Mouse (Mus musculus): ENCODE data around the gene Spred1. TPM values are rescaled to one million over a fixed set of nuclear protein-coding genes. Genes with fewer than 3 reads are reported as not detected.

The Spred1 gene
- 100 to 1,000 TPM in 2 of 4 experiments, 10 to 100 TPM in 2; 79.4 to 115 (median 97.4) TPM for total RNA-seq (2022)

- peak in 1 of 2 experiments; percentile 22 for DNase-seq (ENCODE audit: low spot score in 2 of 2)
Observed at GRCm38 (mm10) chr2:117121212-117121983, at the start of gene Spred1. Gene Spred1, plus strand, starts transcription at chr2:117121374.

DNA sequence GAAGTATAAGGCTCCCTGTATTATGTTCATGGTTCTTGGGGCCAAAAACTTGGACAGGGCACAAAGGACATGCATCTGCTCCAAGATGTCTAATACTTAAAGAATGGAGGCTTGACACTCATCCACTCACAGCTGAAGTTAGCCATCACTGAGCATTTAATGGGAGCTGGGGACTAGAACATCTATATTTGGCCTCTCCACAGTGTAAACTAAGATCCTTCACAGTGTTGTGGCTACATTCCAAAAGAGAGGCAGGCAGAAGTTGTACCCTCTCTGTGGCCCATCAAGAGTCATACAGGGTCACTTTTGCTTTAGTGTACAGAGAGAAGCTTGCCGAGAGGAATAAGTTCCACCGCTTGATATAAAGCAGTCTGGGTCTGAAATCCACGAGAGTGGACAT, 49.6 kb upstream of the Spred1 start:
- no peak for DNase-seq (ENCODE audit: low spot score in 2 of 2)

GRCm38 (mm10) chr2:117078711-117079110, 42.5 kb upstream of the Spred1 start:
- DNase-seq (ENCODE audit: low spot score in 2 of 2), result no peak

DNA sequence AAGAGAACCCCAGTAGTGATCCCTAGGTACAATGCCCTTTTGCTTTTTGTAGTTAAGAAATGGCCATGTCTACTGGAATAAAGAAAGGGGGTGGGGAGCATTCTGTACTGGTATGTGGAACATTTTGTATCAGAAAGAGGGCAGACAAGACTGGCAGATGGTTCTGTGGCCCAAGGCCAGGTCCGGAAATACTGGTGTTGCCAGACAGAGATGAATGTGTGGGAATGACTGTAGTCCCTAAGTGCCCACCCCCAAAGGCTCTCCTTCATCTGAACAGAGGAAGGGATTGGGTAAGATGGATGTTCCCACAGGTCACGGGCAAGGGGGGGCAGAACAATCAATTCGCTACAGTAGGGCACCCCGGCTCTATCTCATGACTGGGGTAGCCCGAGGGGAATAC, 41.6 kb upstream of the Spred1 start:
- DNase-seq (ENCODE audit: low spot score in 2 of 2), result peak; percentile 17 to 18

- no peak for DNase-seq (ENCODE audit: low spot score in 2 of 2)
Observed at GRCm38 (mm10) chr2:117086002-117086765, 35.0 kb upstream of the Spred1 start.

- DNase-seq (ENCODE audit: low spot score in 2 of 2), result no peak
Observed at GRCm38 (mm10) chr2:117086766-117087457, 34.3 kb upstream of the Spred1 start.

DNA sequence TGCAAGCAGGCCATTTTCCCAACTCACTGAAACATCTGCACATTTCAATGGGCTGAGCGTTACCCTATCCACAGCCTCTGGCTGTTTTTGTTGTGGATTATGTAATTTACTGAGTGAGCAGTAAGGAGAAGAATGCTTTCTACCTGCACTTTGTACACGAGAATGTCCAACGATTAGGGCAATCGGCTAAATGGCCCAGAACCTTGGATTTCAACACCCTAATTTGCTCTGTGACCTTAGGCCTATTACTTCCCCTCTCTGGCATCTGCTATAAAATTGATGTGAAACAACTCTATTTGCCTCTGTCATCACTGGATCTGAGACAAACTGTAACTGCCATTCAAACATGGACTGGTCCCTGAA, 33.7 kb upstream of the Spred1 start:
- DNase-seq (ENCODE audit: low spot score in 2 of 2), result no peak

- DNase-seq (ENCODE audit: low spot score in 2 of 2), result no peak
Observed at GRCm38 (mm10) chr2:117089482-117089881, 31.7 kb upstream of the Spred1 start.

DNA sequence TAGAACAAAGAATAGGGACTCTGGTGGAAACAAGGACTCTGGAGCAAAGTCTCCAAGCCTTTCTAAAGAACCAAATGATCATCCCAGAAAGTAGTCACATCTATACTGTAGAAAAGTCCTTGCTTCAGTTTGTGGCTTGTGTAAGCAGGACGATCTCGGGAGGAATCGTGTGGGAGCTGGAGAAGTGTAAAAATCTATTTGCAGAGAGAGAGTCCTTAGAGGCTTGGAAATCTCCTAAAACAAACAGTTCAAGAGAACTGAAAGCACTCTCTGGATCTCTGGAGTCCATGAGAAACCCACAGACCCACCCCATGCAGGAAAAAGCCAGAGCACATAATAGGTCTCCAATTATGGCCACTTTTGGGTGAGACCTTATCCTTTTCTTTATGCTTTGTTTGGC, 31.1 kb upstream of the Spred1 start:
- DNase-seq (ENCODE audit: low spot score in 2 of 2), result no peak

DNA sequence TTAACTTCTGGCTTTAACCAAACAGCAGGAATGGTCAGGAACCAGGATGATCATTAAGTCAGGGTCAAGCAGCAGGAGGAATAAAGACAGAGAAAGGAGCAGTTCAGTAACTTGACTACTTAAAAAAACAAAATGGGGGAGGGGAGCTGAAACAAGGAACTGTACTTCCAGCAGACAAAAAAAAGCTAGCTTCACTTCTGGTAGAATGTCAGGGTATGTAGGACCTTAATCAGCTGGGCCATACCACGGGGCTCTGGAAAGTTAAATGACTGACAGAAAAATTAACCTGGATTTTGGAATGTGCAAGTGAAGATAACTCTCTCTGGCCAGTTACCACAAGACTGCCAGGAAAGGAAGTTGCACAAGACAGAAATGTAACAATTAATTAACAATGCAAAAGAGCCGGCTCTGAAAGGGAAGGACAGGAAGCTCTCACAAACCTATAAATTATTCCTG, 28.2 kb upstream of the Spred1 start:
- no peak for DNase-seq (ENCODE audit: low spot score in 2 of 2)

GRCm38 (mm10) chr2:117095491-117095890, 25.7 kb upstream of the Spred1 start:
- DNase-seq (ENCODE audit: low spot score in 2 of 2), result peak; percentile 19 to 41

GRCm38 (mm10) chr2:117097305-117097704, 23.9 kb upstream of the Spred1 start:
- no peak for DNase-seq (ENCODE audit: low spot score in 2 of 2)

DNA sequence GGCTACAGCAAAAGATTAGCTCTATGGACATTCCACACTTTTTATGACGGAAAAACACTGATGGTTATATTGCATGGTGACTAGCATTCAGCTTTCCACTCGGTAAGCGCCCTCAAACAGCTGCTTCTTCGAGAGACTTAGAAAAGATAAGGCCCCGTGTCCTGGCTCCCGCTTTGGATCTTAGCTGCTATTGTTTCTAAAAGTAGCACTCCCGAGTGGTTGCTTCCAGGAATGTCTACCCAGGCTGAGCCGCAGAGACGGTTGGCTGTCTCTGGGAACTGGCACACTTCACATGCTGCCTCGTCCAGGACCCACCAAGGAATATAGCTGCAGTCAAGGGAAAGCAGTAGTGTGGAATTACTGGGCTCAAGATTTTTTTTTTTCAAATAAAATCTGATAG, 21.9 kb upstream of the Spred1 start:
- no peak for DNase-seq (ENCODE audit: low spot score in 2 of 2)

GRCm38 (mm10) chr2:117103461-117103860, 17.7 kb upstream of the Spred1 start:
- no peak for DNase-seq (ENCODE audit: low spot score in 2 of 2)

DNA sequence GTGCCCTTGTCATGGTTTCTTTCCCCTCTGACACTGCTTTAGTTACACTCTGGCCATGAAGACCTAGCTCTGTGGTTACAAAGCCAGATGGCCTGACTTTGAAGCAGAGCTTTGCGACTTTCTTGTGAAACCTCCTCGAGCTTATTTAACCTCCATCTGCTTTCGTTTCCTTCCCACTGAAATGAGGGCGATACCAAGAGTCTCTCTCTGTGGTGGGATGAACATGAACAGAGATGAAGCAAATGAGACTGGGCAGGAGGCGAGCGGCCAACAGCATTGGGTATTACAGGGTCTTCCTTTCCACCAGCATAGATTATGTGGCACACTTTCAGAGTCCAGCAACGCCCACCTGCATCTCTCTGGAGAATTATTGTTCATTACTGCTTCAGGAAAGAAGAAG, 15.8 kb upstream of the Spred1 start:
- no peak for DNase-seq (ENCODE audit: low spot score in 2 of 2)

- DNase-seq (ENCODE audit: low spot score in 2 of 2), result no peak
Observed at GRCm38 (mm10) chr2:117108059-117108458, 13.1 kb upstream of the Spred1 start.

DNA sequence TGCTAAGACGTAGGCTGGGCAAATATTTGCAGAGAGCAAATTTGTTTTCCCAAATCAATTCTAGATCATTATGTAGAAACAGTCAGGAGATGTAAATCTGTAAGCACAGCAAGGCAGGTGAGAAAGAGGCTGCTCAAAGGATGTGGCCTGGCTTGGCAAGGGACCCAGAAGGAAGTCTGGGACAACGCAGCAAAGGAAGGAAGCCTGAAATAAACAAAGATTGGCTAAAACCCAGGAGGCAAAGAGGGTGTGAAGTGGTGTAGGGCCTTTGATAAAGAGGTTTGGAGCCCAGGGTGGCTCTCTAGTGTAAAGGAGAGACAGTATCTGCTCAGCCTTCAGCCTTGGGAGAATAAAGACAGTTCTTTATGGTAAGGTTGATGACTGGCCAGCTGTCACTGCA, 11.9 kb upstream of the Spred1 start:
- DNase-seq (ENCODE audit: low spot score in 2 of 2), result no peak

- DNase-seq (ENCODE audit: low spot score in 2 of 2), result no peak
Observed at GRCm38 (mm10) chr2:117110355-117110866, 10.8 kb upstream of the Spred1 start.

GRCm38 (mm10) chr2:117113262-117113661, 7.9 kb upstream of the Spred1 start:
- no peak for DNase-seq (ENCODE audit: low spot score in 2 of 2)

- DNase-seq (ENCODE audit: low spot score in 2 of 2), result no peak
Observed at GRCm38 (mm10) chr2:117113762-117114161, 7.4 kb upstream of the Spred1 start.

- DNase-seq (ENCODE audit: low spot score in 2 of 2), result no peak
Observed at GRCm38 (mm10) chr2:117118516-117118915, 2.7 kb upstream of the Spred1 start.

All from layer of hippocampus, adult 8-10 months (tissue).